Mouse (Mus musculus) midbrain, embryonic 14.5 days (tissue): ENCODE measurements around the gene Olig1. TPM values are rescaled to one million over a fixed set of nuclear protein-coding genes. Genes with fewer than 3 reads are reported as not detected.

Source experiments
- ATAC-seq: fragments of 200-750 bp; cut with Nextera tagmentation; 2 replicates; pipeline ENCODE4 v1.8.0; 2017; ENCODE audit warnings: moderate number of reproducible peaks, moderate library complexity; ENCODE audit not compliant: low FRiP score, low TSS enrichment
- DNase-seq: peaks from one replicate; pipeline ENCODE4 v3.0.0-alpha.2; 2015
- H3K27ac ChIP-seq: fragments of 300-500 bp; sonication (generic); replicated peaks from 2 replicates; pipeline ENCODE4 v1.5.1; 2014; ENCODE audit warnings: mild to moderate bottlenecking, low read depth, low read length, moderate library complexity
- H3K27me3 ChIP-seq: fragments of 300-500 bp; sonication (generic); 2 replicates; pipeline ENCODE4 v1.6.1; 2014; ENCODE audit warnings: low read length, control low read depth, mixed read lengths; ENCODE audit not compliant: control insufficient read depth, insufficient read depth
- H3K36me3 ChIP-seq: fragments of 300-500 bp; sonication (generic); 2 replicates; pipeline ENCODE4 v1.6.1; 2014; ENCODE audit warnings: low read length, control low read depth; ENCODE audit not compliant: control insufficient read depth, insufficient read depth
- H3K4me1 ChIP-seq: fragments of 300-500 bp; sonication (generic); 2 replicates; pipeline ENCODE4 v1.6.1; 2014; ENCODE audit warnings: mild to moderate bottlenecking, antibody characterized with exemption, low read length, control low read depth; ENCODE audit not compliant: control insufficient read depth, insufficient read depth
- H3K4me2 ChIP-seq: fragments of 300-500 bp; sonication (generic); 2 replicates; pipeline ENCODE4 v1.6.1; 2014; ENCODE audit warnings: mild to moderate bottlenecking, low read length, moderate library complexity
- H3K4me3 ChIP-seq: fragments of 300-500 bp; sonication (generic); replicated peaks from 2 replicates; pipeline ENCODE4 v1.5.1; 2014; ENCODE audit warnings: low read depth, low read length
- H3K9ac ChIP-seq: fragments of 300-500 bp; sonication (generic); replicated peaks from 2 replicates; pipeline ENCODE4 v1.6.1; 2014; ENCODE audit warnings: mild to moderate bottlenecking, low read length, moderate library complexity
- H3K9me3 ChIP-seq: fragments of 300-500 bp; sonication (generic); 2 replicates; pipeline ENCODE4 v1.6.1; 2016; ENCODE audit warnings: low read length, control low read depth, mixed read lengths; ENCODE audit not compliant: control insufficient read depth
- WGBS: fragments of 180-500 bp; shearing (Covaris S2); extraction: QIAGEN DNeasy Blood & Tissue Kit; methylation state at CpG from one replicate; pipeline ENCODE4 v1.1.7; 2014; 5-methylcytosine and 5-hydroxymethylcytosine counted together
- polyA plus RNA-seq: library from polyadenylated mRNA; unstranded; fragments of >200 nt; fragmentation: Nextera tagmentation; extraction: Ambion mirVana; gene quantifications from 2 replicates; pipeline ENCODE4 v1.2.1, GENCODE M21; 2014

Olig1 gene
- polyA plus RNA-seq, 1 experiment from 2014 or later, result 43.7 TPM

DNA sequence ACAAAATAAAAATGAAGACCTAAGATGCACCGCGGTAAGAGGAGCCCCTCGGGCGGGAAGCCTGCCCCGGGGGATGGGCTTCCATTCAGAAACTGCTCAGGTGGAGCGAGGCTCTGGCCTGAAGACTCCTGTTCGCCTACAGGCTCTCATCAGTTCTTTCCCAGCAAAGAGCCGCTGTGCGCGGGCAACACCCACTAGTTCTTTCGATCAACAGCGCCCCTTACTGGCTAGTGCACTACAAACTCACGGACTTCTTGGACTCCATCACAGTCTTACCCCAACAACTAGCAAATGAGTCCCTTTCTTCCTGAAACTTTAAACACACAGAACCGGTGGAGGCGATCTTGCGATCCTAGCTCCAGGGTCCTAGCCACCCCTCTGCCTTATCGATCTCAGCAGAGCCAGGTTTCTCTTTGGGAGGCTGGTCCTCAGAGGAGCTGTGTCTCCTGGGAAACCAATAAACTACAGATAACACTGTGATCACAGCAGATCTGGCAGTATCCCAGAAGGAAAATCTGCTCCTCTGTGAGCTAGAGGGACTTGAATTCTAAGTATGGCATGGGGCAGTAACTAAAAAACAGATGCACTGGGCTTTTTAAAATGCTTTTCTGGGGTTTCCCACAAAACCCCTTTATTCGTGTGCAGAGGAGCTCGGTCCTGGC, 44.7 kb downstream of the Olig1 start:
- no peak overlapping the region for H3K9ac ChIP-seq
- DNase-seq (peak; percentile 88), ATAC-seq (peak; percentile 24; the same call in 1 of the 2 replicates)
- no peak overlapping the region for H3K27ac ChIP-seq
- no peaks in the 10 kb centered on the region for H3K36me3 ChIP-seq
- 6% methylated on average over 19 of the region's 19 CpGs for WGBS
- no peak overlapping the region for H3K4me2 ChIP-seq
- H3K27me3 ChIP-seq, result peaks cover 19% of the 10 kb centered on the region
- no peak overlapping the region for H3K4me3 ChIP-seq
- peaks cover 19% of the 10 kb centered on the region for H3K4me1 ChIP-seq
- H3K9me3 ChIP-seq, result no peaks in the 10 kb centered on the region

DNA sequence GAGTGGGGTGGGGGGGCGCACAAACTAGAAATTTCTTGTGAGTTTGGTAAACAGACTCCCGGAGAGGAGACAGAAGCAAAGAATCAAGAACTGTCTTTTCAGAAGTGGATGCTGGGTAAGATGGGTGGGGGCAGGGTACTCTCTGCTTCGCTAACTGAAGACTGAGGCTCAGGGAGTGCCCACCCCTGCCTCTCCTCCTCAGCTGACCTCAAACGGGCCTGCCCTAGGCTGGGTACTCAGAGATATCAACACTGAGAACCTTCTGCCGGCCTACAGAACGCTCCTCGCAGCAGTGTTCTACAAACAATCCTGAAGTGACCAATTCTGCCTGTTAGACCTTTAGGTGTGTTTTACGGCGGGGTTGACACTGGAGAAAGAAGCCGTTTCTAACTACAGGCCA, 50.6 kb downstream of the Olig1 start:
- ATAC-seq (no peak), DNase-seq (no peak)
- Histone ChIP-seq H3K27me3 (peaks cover 14% of the 10 kb centered on the region), H3K4me3 (no peak overlapping the region), H3K9ac (no peak overlapping the region), H3K4me1 (peaks cover 6% of the 10 kb centered on the region; the same call in 1 of the 2 replicates), H3K9me3 (no peaks in the 10 kb centered on the region), H3K27ac (no peak overlapping the region), H3K36me3 (no peaks in the 10 kb centered on the region), H3K4me2 (peak overlapping the region; percentile 38)
- WGBS, result 73% methylated on average over 10 of the region's 10 CpGs

DNA sequence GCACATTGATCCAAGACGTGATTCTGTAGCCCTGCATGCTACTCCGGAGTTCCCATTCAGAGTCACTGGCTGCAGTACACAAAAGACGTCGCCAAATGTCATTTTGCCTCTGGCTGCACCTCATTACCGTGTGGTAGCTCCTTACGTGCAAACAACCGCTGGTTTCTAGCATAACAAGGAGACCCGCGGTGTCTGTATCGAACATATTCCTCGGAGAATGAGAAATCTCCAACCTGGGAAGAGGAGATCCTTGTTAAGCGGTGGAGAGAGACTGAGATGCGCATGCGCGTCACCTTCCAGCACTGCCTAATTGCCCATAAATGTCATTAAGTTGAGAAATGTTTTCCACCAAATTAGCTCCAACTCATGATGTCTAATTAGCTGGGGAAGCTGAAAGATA, 51.0 kb downstream of the Olig1 start:
- 43% methylated on average over 15 of the region's 15 CpGs for WGBS
- Histone ChIP-seq H3K9me3 (no peaks in the 10 kb centered on the region), H3K4me1 (peaks cover 6% of the 10 kb centered on the region; the same call in 1 of the 2 replicates), H3K9ac (no peak overlapping the region), H3K4me3 (no peak overlapping the region), H3K27ac (no peak overlapping the region), H3K36me3 (no peaks in the 10 kb centered on the region), H3K4me2 (peak overlapping the region; percentile 38), H3K27me3 (peaks cover 10% of the 10 kb centered on the region; the same call in 1 of the 2 replicates)
- no peak for ATAC-seq
- DNase-seq, result peak; percentile 60

Other genes with a start within 250 kb of the Olig1 start
- gene Paxbp1, start 225.2 kb upstream of the Olig1 start, polyA plus RNA-seq, result 83.8 and 96.8 TPM in 2 replicates
- gene 4932438H23Rik, start 174.7 kb upstream of the Olig1 start, polyA plus RNA-seq, result 0.34 and 1.7 TPM in 2 replicates
- 5.6 and 7.8 TPM in 2 replicates for gene Olig2, start 44.3 kb upstream of the Olig1 start, polyA plus RNA-seq
- 29.0 and 32.2 TPM in 2 replicates for gene Ifnar2, start 103.0 kb downstream of the Olig1 start, polyA plus RNA-seq
- gene Gm21970, start 121.9 kb downstream of the Olig1 start, polyA plus RNA-seq, result not detected in 2 replicates
- 5.4 and 9.3 TPM in 2 replicates for gene Il10rb, start 136.4 kb downstream of the Olig1 start, polyA plus RNA-seq
- 38.8 and 56.1 TPM in 2 replicates for gene Ifnar1, start 215.5 kb downstream of the Olig1 start, polyA plus RNA-seq